Mouse (Mus musculus): ENCODE results near the gene Eefsec. TPM values are rescaled to one million over a fixed set of nuclear protein-coding genes. Genes with fewer than 3 reads are reported as not detected.

Eefsec gene
- polyA plus RNA-seq, 1 experiment from 2014 or later: 41.3 TPM

- Histone ChIP-seq H3K27ac (ENCODE audit: low read depth, low read length) (no peak overlapping the region), H3K4me3 (ENCODE audit: low read depth, low read length) (no peak overlapping the region), H3K4me2 (ENCODE audit: low read depth, low read length, severe bottlenecking) (no peak overlapping the region), H3K27me3 (ENCODE audit: control insufficient read depth, insufficient read depth, low read length) (no peaks in the 10 kb centered on the region), H3K36me3 (ENCODE audit: control insufficient read depth, insufficient read depth, low read length) (no peaks in the 10 kb centered on the region; the same call in 1 of the 2 replicates), H3K4me1 (replicated peaks; ENCODE audit: control insufficient read depth, insufficient read depth, low read length) (0 out of 2 replicates have a peak, but pooled peaks cover 2% of the 10 kb centered on the region), H3K9ac (ENCODE audit: low read length) (no peak overlapping the region), H3K9me3 (ENCODE audit: control insufficient read depth, low read length) (no peaks in the 10 kb centered on the region)
- DNase-seq (ENCODE audit: low spot score) (no peak), ATAC-seq (replicated peaks; ENCODE audit: low FRiP score) (no peak)
- WGBS: 78% methylated on average over 9 of the region's 9 CpGs
Measured at GRCm38 (mm10) chr6:88313937-88314336, 132.4 kb downstream of the Eefsec start.

- 80% methylated on average over 10 of the region's 10 CpGs for WGBS
- Histone ChIP-seq H3K27me3 (ENCODE audit: control insufficient read depth, insufficient read depth, low read length) (no peaks in the 10 kb centered on the region), H3K4me1 (replicated peaks; ENCODE audit: control insufficient read depth, insufficient read depth, low read length) (0 out of 2 replicates have a peak, but pooled peaks cover 2% of the 10 kb centered on the region), H3K27ac (ENCODE audit: low read depth, low read length) (no peak overlapping the region), H3K36me3 (ENCODE audit: control insufficient read depth, insufficient read depth, low read length) (no peaks in the 10 kb centered on the region; the same call in 1 of the 2 replicates), H3K9ac (ENCODE audit: low read length) (no peak overlapping the region), H3K9me3 (ENCODE audit: control insufficient read depth, low read length) (no peaks in the 10 kb centered on the region), H3K4me3 (ENCODE audit: low read depth, low read length) (no peak overlapping the region), H3K4me2 (ENCODE audit: low read depth, low read length, severe bottlenecking) (no peak overlapping the region)
- ATAC-seq (replicated peaks; ENCODE audit: low FRiP score) (no peak), DNase-seq (ENCODE audit: low spot score) (no peak)
Measured at GRCm38 (mm10) chr6:88311593-88311992, 134.7 kb downstream of the Eefsec start.

GRCm38 (mm10) chr6:88306100-88306746, 140.1 kb downstream of the Eefsec start:
- Histone ChIP-seq H3K9me3 (ENCODE audit: control insufficient read depth, low read length) (no peaks in the 10 kb centered on the region), H3K4me2 (ENCODE audit: low read depth, low read length, severe bottlenecking) (no peak overlapping the region), H3K36me3 (ENCODE audit: control insufficient read depth, insufficient read depth, low read length) (no peaks in the 10 kb centered on the region), H3K27ac (ENCODE audit: low read depth, low read length) (no peak overlapping the region), H3K27me3 (ENCODE audit: control insufficient read depth, insufficient read depth, low read length) (no peaks in the 10 kb centered on the region), H3K4me1 (replicated peaks; ENCODE audit: control insufficient read depth, insufficient read depth, low read length) (no peaks in the 10 kb centered on the region), H3K4me3 (ENCODE audit: low read depth, low read length) (no peak overlapping the region), H3K9ac (ENCODE audit: low read length) (no peak overlapping the region)
- no peak for ATAC-seq (replicated peaks; ENCODE audit: low FRiP score)
- DNase-seq (ENCODE audit: low spot score): no peak
- WGBS: 83% methylated on average over 4 of the region's 4 CpGs

DNA sequence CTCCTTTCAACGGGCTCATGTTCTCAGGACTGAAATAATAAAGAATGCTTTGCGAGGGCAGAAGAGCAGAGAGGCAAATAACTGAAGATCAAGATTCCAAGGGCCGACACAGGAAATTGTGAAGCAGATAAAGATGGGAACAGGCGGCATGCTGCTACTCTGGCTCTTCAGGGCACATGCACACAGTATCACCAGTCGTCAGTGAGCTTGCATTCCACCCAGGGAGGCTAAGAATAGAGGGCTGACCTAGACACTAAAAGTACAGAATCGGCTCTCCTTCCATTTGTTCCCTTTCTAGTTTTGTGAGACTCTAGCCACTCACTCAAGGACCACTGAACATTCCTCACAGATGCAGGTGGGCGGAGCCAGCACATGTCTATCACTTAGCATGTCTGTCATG, 145.1 kb downstream of the Eefsec start:
- DNase-seq (ENCODE audit: low spot score) (no peak), ATAC-seq (replicated peaks; ENCODE audit: low FRiP score) (no peak)
- Histone ChIP-seq H3K36me3 (ENCODE audit: control insufficient read depth, insufficient read depth, low read length) (no peaks in the 10 kb centered on the region), H3K27ac (ENCODE audit: low read depth, low read length) (no peak overlapping the region), H3K4me1 (replicated peaks; ENCODE audit: control insufficient read depth, insufficient read depth, low read length) (no peaks in the 10 kb centered on the region), H3K9ac (ENCODE audit: low read length) (no peak overlapping the region), H3K4me2 (ENCODE audit: low read depth, low read length, severe bottlenecking) (no peak overlapping the region), H3K27me3 (ENCODE audit: control insufficient read depth, insufficient read depth, low read length) (no peaks in the 10 kb centered on the region), H3K9me3 (ENCODE audit: control insufficient read depth, low read length) (no peaks in the 10 kb centered on the region), H3K4me3 (ENCODE audit: low read depth, low read length) (no peak overlapping the region)
- WGBS: 70% methylated on average over 7 of the region's 7 CpGs

DNA sequence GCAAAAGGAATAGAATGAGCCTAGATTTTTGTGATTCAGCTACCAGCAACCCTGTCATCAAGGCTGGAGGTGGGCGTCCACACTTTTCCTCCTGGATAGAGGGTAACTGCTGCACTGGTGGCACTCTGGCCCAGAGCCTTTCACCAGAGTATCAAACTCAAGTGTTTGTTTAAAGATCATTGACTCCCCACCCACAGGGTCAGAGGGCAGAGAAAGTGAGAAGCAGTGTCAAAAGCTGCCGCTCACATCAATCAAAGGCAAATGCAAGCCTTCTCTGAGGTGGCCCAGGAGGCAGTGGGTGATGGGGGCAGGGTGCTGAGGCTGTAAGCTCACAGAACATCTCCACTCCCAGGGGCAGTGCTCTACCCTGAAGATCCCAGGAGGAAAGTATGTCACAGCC, 146.8 kb downstream of the Eefsec start:
- WGBS: 58% methylated on average over 2 of the region's 2 CpGs
- Histone ChIP-seq H3K4me2 (ENCODE audit: low read depth, low read length, severe bottlenecking) (no peak overlapping the region), H3K27me3 (ENCODE audit: control insufficient read depth, insufficient read depth, low read length) (no peaks in the 10 kb centered on the region), H3K36me3 (ENCODE audit: control insufficient read depth, insufficient read depth, low read length) (no peaks in the 10 kb centered on the region), H3K27ac (ENCODE audit: low read depth, low read length) (no peak overlapping the region), H3K4me3 (ENCODE audit: low read depth, low read length) (no peak overlapping the region), H3K4me1 (replicated peaks; ENCODE audit: control insufficient read depth, insufficient read depth, low read length) (no peaks in the 10 kb centered on the region), H3K9me3 (ENCODE audit: control insufficient read depth, low read length) (no peaks in the 10 kb centered on the region), H3K9ac (ENCODE audit: low read length) (no peak overlapping the region)
- no peak for DNase-seq (ENCODE audit: low spot score)
- no peak for ATAC-seq (replicated peaks; ENCODE audit: low FRiP score)

GRCm38 (mm10) chr6:88292274-88292909, 153.9 kb downstream of the Eefsec start:
- Histone ChIP-seq H3K4me3 (ENCODE audit: low read depth, low read length) (no peak overlapping the region), H3K9me3 (ENCODE audit: control insufficient read depth, low read length) (no peaks in the 10 kb centered on the region), H3K36me3 (ENCODE audit: control insufficient read depth, insufficient read depth, low read length) (no peaks in the 10 kb centered on the region), H3K4me1 (replicated peaks; ENCODE audit: control insufficient read depth, insufficient read depth, low read length) (no peaks in the 10 kb centered on the region), H3K27ac (ENCODE audit: low read depth, low read length) (no peak overlapping the region), H3K4me2 (ENCODE audit: low read depth, low read length, severe bottlenecking) (no peak overlapping the region), H3K9ac (ENCODE audit: low read length) (no peak overlapping the region), H3K27me3 (ENCODE audit: control insufficient read depth, insufficient read depth, low read length) (no peaks in the 10 kb centered on the region)
- no peak for DNase-seq (ENCODE audit: low spot score)
- ATAC-seq (replicated peaks; ENCODE audit: low FRiP score): no peak
- WGBS: 85% methylated on average over 4 of the region's 4 CpGs

- DNase-seq (ENCODE audit: low spot score): no peak
- Histone ChIP-seq H3K27me3 (ENCODE audit: control insufficient read depth, insufficient read depth, low read length) (no peaks in the 10 kb centered on the region), H3K4me3 (ENCODE audit: low read depth, low read length) (no peak overlapping the region), H3K4me1 (replicated peaks; ENCODE audit: control insufficient read depth, insufficient read depth, low read length) (no peaks in the 10 kb centered on the region), H3K4me2 (ENCODE audit: low read depth, low read length, severe bottlenecking) (no peak overlapping the region), H3K9ac (ENCODE audit: low read length) (no peak overlapping the region), H3K36me3 (ENCODE audit: control insufficient read depth, insufficient read depth, low read length) (no peaks in the 10 kb centered on the region), H3K27ac (ENCODE audit: low read depth, low read length) (no peak overlapping the region), H3K9me3 (ENCODE audit: control insufficient read depth, low read length) (no peaks in the 10 kb centered on the region)
- ATAC-seq (replicated peaks; ENCODE audit: low FRiP score): no peak
- WGBS: 84% methylated on average over 6 of the region's 6 CpGs
Measured at GRCm38 (mm10) chr6:88290129-88290766, 156.1 kb downstream of the Eefsec start.

DNA sequence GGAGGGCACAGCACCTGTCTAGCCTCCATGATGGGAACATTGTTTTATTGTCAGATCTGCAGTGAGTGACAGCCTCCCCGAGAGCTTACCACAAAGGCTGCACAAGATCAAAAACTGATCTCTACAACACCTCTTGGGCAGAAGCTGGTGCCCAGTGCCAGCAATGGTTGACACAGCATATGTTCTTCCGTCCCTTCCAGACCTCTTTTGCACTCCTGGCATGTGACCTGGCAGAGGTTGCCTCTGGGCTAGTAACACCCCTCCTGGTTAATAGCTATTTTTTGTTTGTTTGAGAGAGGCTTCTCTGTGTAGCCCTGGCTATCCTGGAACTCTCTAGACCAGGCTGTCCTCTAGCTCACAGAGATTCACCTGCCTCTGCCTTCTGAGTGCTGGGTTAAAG, 168.2 kb downstream of the Eefsec start:
- H3K4me1 ChIP-seq (replicated peaks; ENCODE audit: control insufficient read depth, insufficient read depth, low read length): no peaks in the 10 kb centered on the region
- no peak for ATAC-seq (replicated peaks; ENCODE audit: low FRiP score)
- no peak overlapping the region for H3K9ac ChIP-seq (ENCODE audit: low read length)
- 81% methylated on average over 2 of the region's 2 CpGs for WGBS
- no peak for DNase-seq (ENCODE audit: low spot score)
- H3K4me3 ChIP-seq (ENCODE audit: low read depth, low read length): no peak overlapping the region
- no peaks in the 10 kb centered on the region for H3K9me3 ChIP-seq (ENCODE audit: control insufficient read depth, low read length)
- no peak overlapping the region for H3K4me2 ChIP-seq (ENCODE audit: low read depth, low read length, severe bottlenecking)
- H3K27me3 ChIP-seq (ENCODE audit: control insufficient read depth, insufficient read depth, low read length): no peaks in the 10 kb centered on the region
- H3K36me3 ChIP-seq (ENCODE audit: control insufficient read depth, insufficient read depth, low read length): no peaks in the 10 kb centered on the region
- H3K27ac ChIP-seq (ENCODE audit: low read depth, low read length): no peak overlapping the region
